In the genomic region with DNA sequence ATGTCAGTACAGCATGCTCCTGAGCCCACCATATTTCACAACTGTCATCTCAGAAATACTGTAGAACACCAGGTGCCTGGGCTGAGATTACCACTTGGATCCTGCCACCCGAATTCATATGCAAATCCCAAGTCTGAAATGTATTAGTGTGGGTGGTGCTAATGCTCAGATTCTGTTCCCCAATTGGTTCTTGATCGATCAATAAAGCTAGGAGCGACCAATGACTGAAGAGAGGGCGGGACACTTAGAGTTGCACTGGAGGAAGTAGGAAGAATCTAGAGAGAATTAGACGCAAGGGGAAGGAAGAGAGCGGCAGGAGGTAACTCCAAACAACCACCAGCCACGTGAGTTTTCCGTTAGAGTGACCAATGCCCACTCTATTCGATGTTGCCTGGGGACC, we compare ENCODE assay signal across 32 mouse cellular contexts.
DNase-seq lines count a peak whose midpoint lies in the region; ATAC-seq and TF ChIP-seq lines count a peak whose summit lies in the region.
"Had no signal": no experiment of that assay in that cellular context is flagged by ENCODE, and none has a peak within 500 bp of the region (broad histone marks: within the 10 kb centered on the region; RNA-seq: fewer than 3 reads in every experiment).

No protein-coding gene starts in this region.

- no peak overlapping the region for H3K4me3 ChIP-seq in midbrain, embryonic 11.5 days (ENCODE audit: low read depth, low read length)
- H3K4me3 ChIP-seq in midbrain, postnatal 0 days (ENCODE audit: low read depth, low read length): no peak overlapping the region
- H3K4me3 ChIP-seq: embryonic facial prominence, embryonic 10.5 days; embryonic facial prominence, embryonic 13.5 days; erythroblast, embryonic 14.5 days; forebrain, embryonic 12.5 days; forebrain, embryonic 15.5 days; heart, adult 2 months; heart, embryonic 10.5 days; heart, embryonic 13.5 days had no signal

- no peak overlapping the region for H3K4me2 ChIP-seq in midbrain, embryonic 11.5 days
- H3K4me2 ChIP-seq in midbrain, postnatal 0 days (ENCODE audit: low read depth, low read length, poor library complexity, severe bottlenecking): no peak overlapping the region
- H3K4me2 ChIP-seq: embryonic facial prominence, embryonic 13.5 days; forebrain, embryonic 12.5 days; forebrain, embryonic 15.5 days; heart, embryonic 13.5 days; hindbrain, embryonic 14.5 days had no signal

- no peaks in the 10 kb centered on the region for H3K36me3 ChIP-seq in midbrain, embryonic 11.5 days (ENCODE audit: control insufficient read depth, insufficient read depth, low read length)
- H3K36me3 ChIP-seq in midbrain, postnatal 0 days (ENCODE audit: insufficient read depth, low read length): no peaks in the 10 kb centered on the region
- H3K36me3 ChIP-seq: embryonic facial prominence, embryonic 10.5 days; embryonic facial prominence, embryonic 13.5 days; forebrain, embryonic 12.5 days; forebrain, embryonic 15.5 days; G1E; heart, embryonic 10.5 days; heart, embryonic 13.5 days had no signal

- no peaks in the 10 kb centered on the region for H3K9me3 ChIP-seq in midbrain, embryonic 11.5 days (ENCODE audit: control insufficient read depth, low read length)
- no peaks in the 10 kb centered on the region for H3K9me3 ChIP-seq in midbrain, postnatal 0 days (ENCODE audit: low read length)
- H3K9me3 ChIP-seq: embryonic facial prominence, embryonic 10.5 days; embryonic facial prominence, embryonic 13.5 days; forebrain, embryonic 12.5 days; forebrain, embryonic 15.5 days; G1E; heart, embryonic 10.5 days; heart, embryonic 13.5 days had no signal

- no peak for TF ChIP-seq CTCF in midbrain, postnatal 0 days (IDR thresholded peaks at IDR 0.05)

- WGBS in midbrain, embryonic 11.5 days: 84% methylated on average over 9 of the region's 9 CpGs
- WGBS in midbrain, postnatal 0 days: 85% methylated on average over 9 of the region's 9 CpGs

- no peak overlapping the region for H3K9ac ChIP-seq in midbrain, embryonic 11.5 days (ENCODE audit: low read length)
- H3K9ac ChIP-seq in midbrain, postnatal 0 days (replicated peaks; ENCODE audit: low read length, poor library complexity, severe bottlenecking): no peak overlapping the region
- H3K9ac ChIP-seq: embryonic facial prominence, embryonic 13.5 days; forebrain, embryonic 12.5 days; forebrain, embryonic 15.5 days; heart, embryonic 13.5 days; hindbrain, embryonic 14.5 days had no signal

- no peak overlapping the region for H3K27ac ChIP-seq in midbrain, embryonic 11.5 days (ENCODE audit: low read depth, low read length)
- H3K27ac ChIP-seq in midbrain, postnatal 0 days (ENCODE audit: low read depth, low read length): no peak overlapping the region
- H3K27ac ChIP-seq: embryonic facial prominence, embryonic 10.5 days; embryonic facial prominence, embryonic 13.5 days; forebrain, embryonic 12.5 days; forebrain, embryonic 15.5 days; heart, adult 2 months; heart, embryonic 10.5 days; heart, embryonic 13.5 days; hindbrain, embryonic 14.5 days; hindbrain, postnatal 0 days had no signal

- H3K4me1 ChIP-seq in midbrain, embryonic 11.5 days (ENCODE audit: control insufficient read depth, insufficient read depth, low read length): no peaks in the 10 kb centered on the region
- H3K4me1 ChIP-seq in midbrain, postnatal 0 days (ENCODE audit: insufficient read depth, low read length): no peaks in the 10 kb centered on the region
- H3K4me1 ChIP-seq: embryonic facial prominence, embryonic 10.5 days; embryonic facial prominence, embryonic 13.5 days; forebrain, embryonic 12.5 days; forebrain, embryonic 15.5 days; heart, embryonic 10.5 days; heart, embryonic 13.5 days had no signal

- ATAC-seq in midbrain, embryonic 11.5 days (ENCODE audit: low FRiP score): no peak
- no peak for ATAC-seq in midbrain, postnatal 0 days (ENCODE audit: low FRiP score)
- ATAC-seq: activated CD4-positive, CD25-positive, alpha-beta regulatory T cell, adult 4 months; CD4-positive, CD25-positive, alpha-beta regulatory T cell, adult 4 months; forebrain, embryonic 15.5 days; hindbrain, postnatal 0 days; inflammation-experienced regulatory T-cells, adult 6 months; intestine, postnatal 0 days had no signal

- peak; percentile 17 for DNase-seq in midbrain, embryonic 11.5 days (ENCODE audit: low spot score, missing footprints)
- DNase-seq in midbrain, postnatal 0 days (ENCODE audit: low spot score): no peak
- DNase-seq in ES-CJ7 (ENCODE audit: low read depth, low spot score): peak; percentile 48
- DNase-seq in NIH3T3 (ENCODE audit: low read depth): peak; percentile 40
- peak; percentile 35 for DNase-seq in ZHBTc4 (ENCODE audit: low read depth, low spot score)
- DNase-seq in retina, embryonic 14.5 days (ENCODE audit: low spot score): no peak
- DNase-seq in embryo, embryonic 11 days: no peak
- DNase-seq in cerebellum, adult 11 months: no peak
- DNase-seq: adrenal gland, postnatal 10 days; adrenal gland, postnatal 36 days; cerebellum, adult 2 months; cerebellum, adult 9-11 months; cerebellum, postnatal 25 days; gastrocnemius, postnatal 10 days; gastrocnemius, postnatal 36 days; heart, adult 2 months; heart, postnatal 14 days; heart, postnatal 4 days had no signal

- H3K27me3 ChIP-seq in midbrain, embryonic 11.5 days (ENCODE audit: control insufficient read depth, insufficient read depth, low read length): no peaks in the 10 kb centered on the region
- no peaks in the 10 kb centered on the region for H3K27me3 ChIP-seq in midbrain, postnatal 0 days (ENCODE audit: insufficient read depth, low read length)
- H3K27me3 ChIP-seq: embryonic facial prominence, embryonic 13.5 days; forebrain, embryonic 12.5 days; forebrain, embryonic 15.5 days; heart, embryonic 13.5 days had no signal

Comparison
In these comparisons a context has a peak if more than half of its experiments do, and no peak if none do; other contexts are left out.
1. DNase-seq: peak in midbrain, embryonic 11.5 days (single experiment), ES-CJ7 (single experiment), NIH3T3 (single experiment) and ZHBTc4 (single experiment); none in midbrain, postnatal 0 days (single experiment), retina, embryonic 14.5 days (single experiment), embryo, embryonic 11 days (single experiment) and cerebellum, adult 11 months (single experiment).